Mouse (Mus musculus): ENCODE measurements around the gene Anks1. TPM values are rescaled to one million over a fixed set of nuclear protein-coding genes. Genes with fewer than 3 reads are reported as not detected.

Anks1 gene
- polyA plus RNA-seq, 1 experiment, result 119 TPM

- no peak for DNase-seq (ENCODE audit: low read depth)
- TF ChIP-seq POLR2A (IDR thresholded peaks at IDR 0.05; ENCODE audit: borderline replicate concordance, extremely low read depth, insufficient read depth, insufficient read length, poor library complexity, severe bottlenecking) (no peak), CTCF (IDR thresholded peaks at IDR 0.05; ENCODE audit: borderline replicate concordance, extremely low read depth, insufficient read depth, insufficient read length) (no peak)
Measured at GRCm38 (mm10) chr17:27934136-27934910, 25.2 kb downstream of the Anks1 start.

GRCm38 (mm10) chr17:27935091-27935490 is 26.0 kb downstream of the Anks1 start:
- TF ChIP-seq POLR2A (IDR thresholded peaks at IDR 0.05; ENCODE audit: borderline replicate concordance, extremely low read depth, insufficient read depth, insufficient read length, poor library complexity, severe bottlenecking) (no peak), CTCF (IDR thresholded peaks at IDR 0.05; ENCODE audit: borderline replicate concordance, extremely low read depth, insufficient read depth, insufficient read length) (no peak)
- no peak for DNase-seq (ENCODE audit: low read depth)

- TF ChIP-seq POLR2A (IDR thresholded peaks at IDR 0.05; ENCODE audit: borderline replicate concordance, extremely low read depth, insufficient read depth, insufficient read length, poor library complexity, severe bottlenecking) (no peak), CTCF (IDR thresholded peaks at IDR 0.05; ENCODE audit: borderline replicate concordance, extremely low read depth, insufficient read depth, insufficient read length) (no peak)
- DNase-seq (ENCODE audit: low read depth), result no peak
Measured at GRCm38 (mm10) chr17:27937054-27937615, 28.0 kb downstream of the Anks1 start.

- TF ChIP-seq CTCF (IDR thresholded peaks at IDR 0.05; ENCODE audit: borderline replicate concordance, extremely low read depth, insufficient read depth, insufficient read length) (no peak), POLR2A (IDR thresholded peaks at IDR 0.05; ENCODE audit: borderline replicate concordance, extremely low read depth, insufficient read depth, insufficient read length, poor library complexity, severe bottlenecking) (no peak)
- no peak for DNase-seq (ENCODE audit: low read depth)
Measured at GRCm38 (mm10) chr17:27938121-27938754, 29.1 kb downstream of the Anks1 start.

GRCm38 (mm10) chr17:27939028-27939427 is 29.9 kb downstream of the Anks1 start:
- TF ChIP-seq POLR2A (IDR thresholded peaks at IDR 0.05; ENCODE audit: borderline replicate concordance, extremely low read depth, insufficient read depth, insufficient read length, poor library complexity, severe bottlenecking), result no peak
- TF ChIP-seq CTCF (IDR thresholded peaks at IDR 0.05; ENCODE audit: borderline replicate concordance, extremely low read depth, insufficient read depth, insufficient read length), result no peak
- peak; percentile 24 for DNase-seq (ENCODE audit: low read depth)

- no peak for DNase-seq (ENCODE audit: low read depth)
Measured at GRCm38 (mm10) chr17:27940352-27940751, 31.2 kb downstream of the Anks1 start.

GRCm38 (mm10) chr17:27941178-27941577 is 32.1 kb downstream of the Anks1 start:
- DNase-seq (ENCODE audit: low read depth), result no peak
- TF ChIP-seq CTCF (IDR thresholded peaks at IDR 0.05; ENCODE audit: borderline replicate concordance, extremely low read depth, insufficient read depth, insufficient read length), result no peak
- no peak for TF ChIP-seq POLR2A (IDR thresholded peaks at IDR 0.05; ENCODE audit: borderline replicate concordance, extremely low read depth, insufficient read depth, insufficient read length, poor library complexity, severe bottlenecking)

More at GRCm38 (mm10) chr17:27940352-27940751, 31.2 kb downstream of the Anks1 start:
- no peak for TF ChIP-seq CTCF (IDR thresholded peaks at IDR 0.05; ENCODE audit: borderline replicate concordance, extremely low read depth, insufficient read depth, insufficient read length)
- no peak for TF ChIP-seq POLR2A (IDR thresholded peaks at IDR 0.05; ENCODE audit: borderline replicate concordance, extremely low read depth, insufficient read depth, insufficient read length, poor library complexity, severe bottlenecking)

GRCm38 (mm10) chr17:27941698-27942097 is 32.6 kb downstream of the Anks1 start:
- TF ChIP-seq CTCF (IDR thresholded peaks at IDR 0.05; ENCODE audit: borderline replicate concordance, extremely low read depth, insufficient read depth, insufficient read length) (no peak), POLR2A (IDR thresholded peaks at IDR 0.05; ENCODE audit: borderline replicate concordance, extremely low read depth, insufficient read depth, insufficient read length, poor library complexity, severe bottlenecking) (no peak)
- no peak for DNase-seq (ENCODE audit: low read depth)

GRCm38 (mm10) chr17:27942131-27942530 is 33.0 kb downstream of the Anks1 start:
- TF ChIP-seq POLR2A (IDR thresholded peaks at IDR 0.05; ENCODE audit: borderline replicate concordance, extremely low read depth, insufficient read depth, insufficient read length, poor library complexity, severe bottlenecking), result no peak
- DNase-seq (ENCODE audit: low read depth), result no peak

GRCm38 (mm10) chr17:27945546-27946216 is 36.6 kb downstream of the Anks1 start:
- peak; percentile 70 for DNase-seq (ENCODE audit: low read depth)
- TF ChIP-seq POLR2A (IDR thresholded peaks at IDR 0.05; ENCODE audit: borderline replicate concordance, extremely low read depth, insufficient read depth, insufficient read length, poor library complexity, severe bottlenecking) (no peak), CTCF (IDR thresholded peaks at IDR 0.05; ENCODE audit: borderline replicate concordance, extremely low read depth, insufficient read depth, insufficient read length) (no peak)

GRCm38 (mm10) chr17:27946371-27946770 is 37.3 kb downstream of the Anks1 start:
- TF ChIP-seq POLR2A (IDR thresholded peaks at IDR 0.05; ENCODE audit: borderline replicate concordance, extremely low read depth, insufficient read depth, insufficient read length, poor library complexity, severe bottlenecking), result no peak
- TF ChIP-seq CTCF (IDR thresholded peaks at IDR 0.05; ENCODE audit: borderline replicate concordance, extremely low read depth, insufficient read depth, insufficient read length), result no peak
- no peak for DNase-seq (ENCODE audit: low read depth)
